Mouse (Mus musculus): ENCODE measurements around the gene Sorbs1. TPM values are rescaled to one million over a fixed set of nuclear protein-coding genes. Genes with fewer than 3 reads are reported as not detected.

The Sorbs1 gene
- total RNA-seq, 2 experiments from 2014 or later: 0.15 to 7.9 TPM

DNA sequence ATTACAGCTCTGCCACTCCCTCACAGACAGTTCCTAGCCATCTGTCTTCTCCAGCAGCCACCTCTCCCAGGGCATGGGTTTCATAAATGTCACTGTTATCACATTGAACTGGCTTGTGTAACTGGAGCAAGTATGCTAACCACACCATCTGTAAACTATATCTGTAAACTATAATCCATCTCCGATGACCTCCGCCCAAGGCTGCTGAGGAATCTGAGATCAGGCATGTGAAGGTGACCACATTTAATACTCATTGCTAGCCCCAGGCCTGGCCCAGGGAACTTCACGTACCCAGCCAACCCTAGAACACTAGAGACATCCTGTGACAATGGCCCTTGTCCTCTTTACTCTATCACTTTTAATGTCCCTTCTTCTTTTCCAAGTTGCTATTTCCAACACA, 128.2 kb downstream of the Sorbs1 start:
- ATAC-seq (replicated peaks; ENCODE audit: poor library complexity, severe bottlenecking): no peak

DNA sequence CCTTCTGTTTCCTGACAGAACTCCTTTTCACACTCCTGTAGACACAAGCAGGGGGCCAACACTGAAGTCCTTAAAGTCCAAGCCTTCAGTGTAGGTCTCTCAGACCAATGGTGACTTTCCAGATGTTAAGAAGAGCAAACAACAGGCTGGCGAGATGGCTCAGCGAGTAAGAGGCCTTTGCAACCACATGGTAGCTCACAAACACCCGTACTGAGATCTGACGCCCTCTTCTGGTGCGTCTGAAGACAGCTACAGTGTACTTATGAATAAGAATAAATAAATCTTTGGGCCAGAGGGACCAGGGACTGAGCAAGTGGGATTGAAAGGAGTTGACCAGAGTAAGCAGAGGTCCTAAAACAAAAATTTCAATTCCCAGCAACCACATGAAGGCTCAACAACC, 129.6 kb downstream of the Sorbs1 start:
- ATAC-seq (replicated peaks; ENCODE audit: poor library complexity, severe bottlenecking): no peak

GRCm38 (mm10) chr19:40380656-40381055, 132.9 kb downstream of the Sorbs1 start:
- no peak for ATAC-seq (replicated peaks; ENCODE audit: poor library complexity, severe bottlenecking)

DNA sequence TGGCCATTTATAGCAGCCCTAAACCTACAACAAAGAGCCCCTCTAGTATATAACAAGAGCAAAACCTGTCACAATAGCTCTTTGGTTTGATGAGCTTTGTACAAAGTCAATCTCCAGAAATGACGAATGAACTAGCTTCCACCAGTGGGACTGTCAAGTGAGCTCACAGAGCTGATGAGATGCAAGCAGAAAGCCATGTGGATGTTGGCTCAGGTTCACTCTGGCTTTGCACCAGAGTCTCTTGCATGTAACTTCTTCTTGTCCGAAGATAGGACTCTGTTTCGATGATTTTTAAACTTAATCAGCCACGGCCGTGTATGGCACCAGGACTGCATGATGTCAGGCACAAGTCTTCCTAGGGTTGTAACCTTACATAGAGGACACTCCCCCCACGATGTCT, 133.6 kb downstream of the Sorbs1 start:
- ATAC-seq (replicated peaks; ENCODE audit: poor library complexity, severe bottlenecking): no peak

- ATAC-seq (replicated peaks; ENCODE audit: poor library complexity, severe bottlenecking): no peak
These were observed 134.5 kb downstream of the Sorbs1 start for GRCm38 (mm10) chr19:40379081-40379480.

GRCm38 (mm10) chr19:40377632-40378031, 135.9 kb downstream of the Sorbs1 start:
- ATAC-seq (replicated peaks; ENCODE audit: poor library complexity, severe bottlenecking): no peak

DNA sequence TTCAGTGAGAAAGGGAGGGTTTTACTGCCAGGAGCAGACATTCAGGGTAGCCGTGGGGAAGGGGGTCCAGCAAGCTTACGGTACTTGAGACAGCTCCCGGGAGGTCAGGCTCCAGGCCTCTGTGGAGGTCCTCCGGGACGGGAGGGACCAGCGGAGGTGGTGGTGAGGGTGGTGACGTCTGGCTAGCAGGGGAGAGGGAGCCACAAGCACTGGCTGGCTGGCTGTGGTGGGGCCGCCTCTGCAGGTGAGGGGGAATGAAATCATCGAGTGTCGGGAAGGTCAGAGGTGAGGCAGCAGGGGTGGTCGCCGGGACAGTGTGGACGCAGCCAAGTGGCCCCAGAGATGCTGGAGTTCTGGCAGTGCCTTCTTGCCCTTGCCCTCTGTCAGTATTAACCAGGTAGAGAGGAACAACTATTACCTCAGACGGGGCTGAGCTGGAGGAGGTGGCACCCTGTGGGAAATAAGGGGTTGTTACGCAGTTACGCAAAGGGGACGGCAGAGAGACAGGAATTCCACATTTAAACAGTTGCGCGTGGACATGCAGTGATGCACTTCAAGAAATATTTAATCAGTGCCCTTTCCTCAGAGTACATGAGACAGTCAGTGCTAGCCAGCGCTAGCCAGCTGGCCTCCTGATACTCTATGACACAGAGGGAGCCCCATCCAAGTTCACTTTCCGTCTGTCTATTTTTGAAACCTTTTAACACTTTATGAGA, 136.9 kb downstream of the Sorbs1 start:
- ATAC-seq (replicated peaks; ENCODE audit: poor library complexity, severe bottlenecking): no peak

- ATAC-seq (replicated peaks; ENCODE audit: poor library complexity, severe bottlenecking): no peak
These were observed 138.9 kb downstream of the Sorbs1 start for GRCm38 (mm10) chr19:40374720-40375119.

- ATAC-seq (replicated peaks; ENCODE audit: poor library complexity, severe bottlenecking): no peak
These were observed 140.9 kb downstream of the Sorbs1 start for GRCm38 (mm10) chr19:40372679-40373078.

DNA sequence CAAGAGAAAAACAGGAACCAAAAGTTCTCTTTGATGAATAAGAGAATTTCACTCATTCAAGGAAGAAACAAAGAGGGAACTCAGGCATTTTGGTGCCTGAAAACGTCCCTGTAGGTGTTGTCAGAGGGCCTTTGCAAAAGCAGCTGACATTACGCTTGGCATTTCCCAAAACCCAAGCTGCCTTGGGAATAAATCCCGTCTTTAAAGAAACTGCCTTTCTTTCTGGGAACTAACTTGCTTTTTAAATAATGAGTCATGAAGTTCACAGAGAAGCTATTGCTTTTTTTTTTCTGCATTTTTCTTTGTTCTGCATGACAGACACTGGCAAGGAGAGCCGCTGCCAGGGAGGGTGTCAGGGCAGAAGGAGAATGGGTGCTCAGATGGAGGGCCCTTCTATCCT, 141.7 kb downstream of the Sorbs1 start:
- ATAC-seq (replicated peaks; ENCODE audit: poor library complexity, severe bottlenecking): no peak

DNA sequence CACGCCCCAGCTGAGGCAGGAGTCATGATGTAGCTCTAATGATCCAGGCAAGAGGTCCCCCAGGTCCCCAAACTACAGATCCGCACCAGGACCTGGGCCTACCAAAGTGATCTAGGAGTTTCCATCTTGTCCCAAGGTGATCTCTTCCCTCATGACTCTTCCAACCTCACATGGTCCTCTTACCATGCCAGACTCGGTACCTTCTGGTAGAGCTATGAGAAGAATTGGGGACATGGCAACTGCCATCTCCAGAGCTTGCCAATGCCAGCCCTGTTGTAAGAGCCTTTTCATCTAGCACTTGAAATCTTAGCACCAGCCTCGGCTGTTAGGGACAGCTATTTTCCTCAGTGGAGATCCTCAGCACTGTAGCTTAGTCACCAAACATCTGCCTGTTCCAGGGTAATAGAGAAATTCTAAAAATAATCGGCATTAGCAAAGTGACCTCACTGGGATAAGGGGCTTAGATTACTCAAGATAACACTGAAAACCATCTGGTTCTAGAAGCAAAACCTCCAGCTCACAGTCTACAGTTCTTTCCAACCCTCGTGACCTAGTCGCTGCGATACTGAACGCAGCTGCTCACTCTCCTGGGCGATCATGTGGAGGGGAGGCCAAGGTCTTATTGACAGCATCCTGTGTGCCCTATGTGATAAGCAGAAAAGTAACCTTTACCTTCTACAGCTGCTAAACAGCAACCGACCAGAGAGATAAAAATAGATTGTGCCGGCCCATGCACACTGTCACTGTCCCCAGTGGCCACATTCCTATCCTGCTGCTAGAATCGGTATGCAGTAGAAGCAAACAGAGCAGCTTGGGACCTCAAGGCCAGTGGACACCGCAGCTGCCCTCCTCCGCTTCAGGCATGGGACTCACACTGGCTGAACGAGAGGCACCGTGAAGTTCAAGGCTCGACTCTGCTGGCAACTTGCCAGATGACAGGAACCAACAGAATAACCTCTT, 143.4 kb downstream of the Sorbs1 start:
- ATAC-seq (replicated peaks; ENCODE audit: poor library complexity, severe bottlenecking): no peak

DNA sequence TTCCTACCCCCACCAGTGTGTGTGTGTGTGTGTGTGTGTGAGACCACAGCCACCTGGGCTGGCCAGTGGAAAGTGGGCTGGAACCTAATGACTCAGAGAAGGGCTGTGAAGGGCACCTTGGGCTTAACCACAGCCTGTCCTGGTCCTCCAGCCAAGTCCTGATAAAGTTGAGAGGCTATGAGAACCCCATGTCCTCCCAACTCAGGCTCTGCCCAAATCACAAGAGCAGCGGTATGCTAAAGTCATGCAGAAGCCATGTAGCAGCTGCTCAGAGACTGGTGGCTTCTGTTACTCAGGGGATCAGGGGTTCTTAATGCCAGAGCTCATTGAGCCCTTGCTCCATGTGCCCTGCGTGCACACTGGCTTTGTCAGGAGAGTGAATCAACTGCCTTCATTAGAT, 145.1 kb downstream of the Sorbs1 start:
- no peak for ATAC-seq (replicated peaks; ENCODE audit: poor library complexity, severe bottlenecking)

- ATAC-seq (replicated peaks; ENCODE audit: poor library complexity, severe bottlenecking): peak; percentile 81
These were observed 147.2 kb downstream of the Sorbs1 start for GRCm38 (mm10) chr19:40366163-40366941.

DNA sequence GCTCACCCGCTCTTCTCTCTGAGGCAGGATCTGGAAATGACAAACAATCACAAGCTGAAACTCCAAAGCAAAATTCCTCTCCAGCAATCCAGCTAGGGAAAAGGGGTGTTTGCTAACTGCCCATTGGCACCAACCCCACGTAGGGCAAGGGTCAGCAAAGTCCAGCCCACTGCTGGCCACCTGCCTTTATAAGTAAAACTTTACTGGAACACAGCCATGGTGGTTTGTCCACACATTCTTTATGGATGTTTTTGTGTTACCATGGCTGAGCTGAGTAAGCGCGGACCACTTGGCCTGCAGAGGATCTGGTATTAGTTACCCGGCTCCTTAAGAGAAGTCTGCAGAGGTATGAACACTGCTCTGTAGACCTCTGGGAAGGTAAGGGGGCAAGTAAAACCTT, 148.4 kb downstream of the Sorbs1 start:
- ATAC-seq (replicated peaks; ENCODE audit: poor library complexity, severe bottlenecking): no peak

DNA sequence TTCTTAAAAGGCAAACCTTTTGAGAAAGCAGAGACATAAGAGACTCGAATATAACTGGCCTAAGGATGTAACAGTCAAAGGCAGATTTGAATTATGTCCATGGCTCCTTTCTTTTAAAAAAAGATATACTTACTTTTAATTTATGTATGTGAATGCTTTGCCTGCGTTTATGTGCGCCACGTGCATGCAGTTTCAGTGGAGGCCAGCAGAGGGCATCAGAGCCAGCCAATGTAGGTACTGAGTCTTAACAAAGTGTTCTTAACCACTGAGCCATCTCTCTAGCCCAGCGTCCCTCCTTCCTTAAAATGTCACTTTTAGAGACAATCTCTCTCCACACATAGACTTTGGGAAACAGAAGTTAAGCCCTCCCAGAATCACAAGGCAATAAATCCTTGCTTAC, 150.1 kb downstream of the Sorbs1 start:
- no peak for ATAC-seq (replicated peaks; ENCODE audit: poor library complexity, severe bottlenecking)

- no peak for ATAC-seq (replicated peaks; ENCODE audit: poor library complexity, severe bottlenecking)
These were observed 151.2 kb downstream of the Sorbs1 start for GRCm38 (mm10) chr19:40362203-40362865.

GRCm38 (mm10) chr19:40359712-40360394, 153.7 kb downstream of the Sorbs1 start:
- ATAC-seq (replicated peaks; ENCODE audit: poor library complexity, severe bottlenecking): no peak

DNA sequence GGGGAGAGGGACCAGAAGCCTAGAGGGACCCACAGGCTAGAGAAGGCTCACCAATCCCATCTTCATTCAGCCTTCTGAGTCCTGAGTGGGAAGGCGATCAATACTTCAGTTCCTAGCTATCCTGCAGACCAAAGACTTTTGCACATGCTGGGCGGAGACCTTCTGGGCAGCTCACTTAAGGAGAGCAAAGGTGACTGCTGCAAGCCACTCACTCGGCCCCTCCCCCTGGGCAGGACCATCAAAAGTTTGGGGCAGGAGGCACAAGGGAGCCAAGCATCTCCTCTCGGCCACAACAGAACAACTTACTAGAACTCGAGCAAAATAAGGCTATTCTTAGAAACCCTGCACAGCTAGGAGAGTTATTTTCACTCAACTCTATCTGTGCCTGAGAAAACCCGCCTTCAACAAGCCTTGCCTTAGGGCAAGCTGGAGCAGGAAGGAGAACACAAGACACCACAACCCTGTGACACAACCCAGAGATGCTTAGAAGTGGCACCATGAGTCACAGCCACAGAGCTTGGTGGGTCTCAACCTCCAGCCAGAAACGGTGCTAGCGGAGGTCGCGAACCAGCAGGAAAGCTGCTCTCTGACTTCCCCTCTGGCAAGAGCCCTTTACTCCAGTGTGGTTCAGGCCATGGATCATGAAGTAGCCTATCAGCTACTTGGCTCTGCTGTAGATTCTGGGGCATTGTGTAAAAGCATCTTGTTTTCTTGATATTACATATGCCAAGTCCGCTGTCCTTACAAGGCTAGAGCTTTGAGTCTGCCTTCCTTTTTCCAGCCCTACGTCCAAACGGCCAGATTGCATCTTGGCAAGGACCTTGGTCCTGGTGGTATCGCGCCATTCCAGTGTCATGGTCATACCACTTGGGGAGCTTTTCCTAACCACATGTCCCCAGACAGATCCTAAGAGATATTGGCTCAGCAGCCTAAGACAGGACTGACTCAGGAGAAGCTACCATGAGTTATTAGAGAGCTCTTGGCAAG, 156.8 kb downstream of the Sorbs1 start:
- no peak for ATAC-seq (replicated peaks; ENCODE audit: poor library complexity, severe bottlenecking)

Data from granulocyte monocyte progenitor cell, adult 5-6 weeks (primary cell).